Mouse (Mus musculus) E14TG2a.4 (cell line): ENCODE measurements around the gene Spryd3.
"Not testable (repeated sequence)": the region's sequence is repeated elsewhere in the genome, so short reads cannot be mapped to it uniquely, and the experiment has no call there.

Source experiments
- H3K27me3 ChIP-seq: 2 replicates; pipeline ENCODE4 v1.6.1; 2014; ENCODE audit warnings: low read length, control low read depth; ENCODE audit not compliant: insufficient read depth
- H3K36me3 ChIP-seq: 2 replicates; pipeline ENCODE4 v1.6.1; 2014; ENCODE audit warnings: low read length, control low read depth; ENCODE audit not compliant: insufficient read depth
- H3K4me1 ChIP-seq: replicated peaks from 2 replicates; pipeline ENCODE4 v1.6.1; 2014; ENCODE audit warnings: low read depth, low read length, control low read depth
- H3K4me3 ChIP-seq: replicated peaks from 2 replicates; pipeline ENCODE4 v1.5.1; 2014; ENCODE audit warnings: mild to moderate bottlenecking, low read length
- H3K9me3 ChIP-seq: 2 replicates; pipeline ENCODE4 v1.6.1; 2014; ENCODE audit warnings: low read length, control low read depth
- CTCF ChIP-seq: conservative IDR thresholded peaks from 2 replicates; pipeline ENCODE4 v1.5.1; 2014; ENCODE audit warnings: low read length
- NANOG ChIP-seq: IDR thresholded peaks from 2 replicates; pipeline ENCODE4 v1.6.1; 2014; ENCODE audit warnings: borderline replicate concordance, low read length, mixed read lengths
- POU5F1 ChIP-seq: IDR thresholded peaks from 2 replicates; pipeline ENCODE4 v1.6.1; 2014; ENCODE audit warnings: low read length, borderline replicate concordance

Spryd3 gene

GRCm38 (mm10) chr15:102091688-102092087 lies 44.3 kb downstream of the Spryd3 start:
- no peaks in the 10 kb centered on the region for H3K9me3 ChIP-seq
- H3K4me3 ChIP-seq = no peak overlapping the region
- H3K27me3 ChIP-seq = no peaks in the 10 kb centered on the region
- peaks cover 87% of the 10 kb centered on the region for H3K4me1 ChIP-seq
- H3K36me3 ChIP-seq = peaks cover 100% of the 10 kb centered on the region
- no peak for TF ChIP-seq NANOG
- TF ChIP-seq CTCF = no peak
- no peak for TF ChIP-seq POU5F1

DNA sequence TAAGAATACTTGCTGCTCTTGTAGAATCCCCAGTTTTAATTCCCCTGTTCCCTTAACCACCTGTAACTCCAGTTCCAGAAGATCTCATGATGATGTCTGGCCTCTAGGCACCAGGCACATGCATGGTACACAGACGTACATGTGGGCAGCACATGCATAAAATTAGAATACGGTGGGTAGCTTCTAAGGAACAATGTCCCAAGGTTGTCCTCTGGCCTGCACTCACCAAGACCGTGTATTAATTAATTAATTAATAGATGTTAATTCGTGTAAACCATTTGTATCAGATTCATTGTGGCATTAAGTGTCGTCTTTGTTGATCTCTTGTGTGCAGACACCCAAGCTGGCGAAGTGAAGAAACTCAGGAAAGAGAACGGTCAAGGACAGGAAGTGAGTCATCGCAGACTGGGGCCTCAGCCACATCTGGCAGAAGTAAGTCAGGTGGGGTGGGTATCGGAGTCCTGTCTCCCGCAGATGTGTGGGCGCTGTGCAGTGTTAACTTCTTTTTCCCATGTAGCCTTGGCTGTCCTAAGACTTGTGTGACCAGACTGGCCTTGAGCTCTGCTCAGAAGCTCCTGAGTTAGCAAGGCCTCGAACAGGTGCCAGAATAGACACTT lies 44.9 kb downstream of the Spryd3 start:
- H3K4me1 ChIP-seq = peaks cover 87% of the 10 kb centered on the region
- H3K27me3 ChIP-seq = no peaks in the 10 kb centered on the region
- no peak overlapping the region for H3K4me3 ChIP-seq
- no peaks in the 10 kb centered on the region for H3K9me3 ChIP-seq
- TF ChIP-seq NANOG = no peak
- TF ChIP-seq POU5F1 = no peak
- TF ChIP-seq CTCF = no peak
- H3K36me3 ChIP-seq = peaks cover 100% of the 10 kb centered on the region

- TF ChIP-seq POU5F1 (no peak), NANOG (no peak), CTCF (no peak)
- Histone ChIP-seq H3K27me3 (no peaks in the 10 kb centered on the region), H3K4me1 (peaks cover 84% of the 10 kb centered on the region), H3K4me3 (no peak overlapping the region), H3K36me3 (peaks cover 100% of the 10 kb centered on the region), H3K9me3 (no peaks in the 10 kb centered on the region)
Measured at GRCm38 (mm10) chr15:102089914-102090585, 46.0 kb downstream of the Spryd3 start.

GRCm38 (mm10) chr15:102083028-102083427 lies 53.0 kb downstream of the Spryd3 start:
- TF ChIP-seq CTCF (no peak), POU5F1 (no peak), NANOG (no peak)
- peaks cover 99% of the 10 kb centered on the region for H3K36me3 ChIP-seq
- no peaks in the 10 kb centered on the region for H3K27me3 ChIP-seq

GRCm38 (mm10) chr15:102082148-102082547 lies 53.9 kb downstream of the Spryd3 start:
- Histone ChIP-seq H3K27me3 (no peaks in the 10 kb centered on the region), H3K4me3 (no peak overlapping the region), H3K4me1 (peaks cover 89% of the 10 kb centered on the region), H3K36me3 (peaks cover 99% of the 10 kb centered on the region), H3K9me3 (no peaks in the 10 kb centered on the region)
- TF ChIP-seq POU5F1 (no peak), CTCF (no peak), NANOG (no peak)

More at GRCm38 (mm10) chr15:102083028-102083427, 53.0 kb downstream of the Spryd3 start:
- peaks cover 89% of the 10 kb centered on the region for H3K4me1 ChIP-seq
- H3K4me3 ChIP-seq = no peak overlapping the region
- H3K9me3 ChIP-seq = no peaks in the 10 kb centered on the region

GRCm38 (mm10) chr15:102080429-102080828 lies 55.6 kb downstream of the Spryd3 start:
- H3K4me1 ChIP-seq = peaks cover 96% of the 10 kb centered on the region
- no peaks in the 10 kb centered on the region for H3K9me3 ChIP-seq
- H3K36me3 ChIP-seq = peaks cover 93% of the 10 kb centered on the region
- peak overlapping the region; percentile 35 for H3K4me3 ChIP-seq
- H3K27me3 ChIP-seq = no peaks in the 10 kb centered on the region
- TF ChIP-seq POU5F1 (no peak), CTCF (no peak; the same call in none of the 2 replicates), NANOG (no peak)

- not testable (repeated sequence) for H3K9me3 ChIP-seq, H3K27me3 ChIP-seq
- Histone ChIP-seq H3K4me1 (peaks cover 96% of the 10 kb centered on the region), H3K4me3 (peak overlapping the region; percentile 35), H3K36me3 (peaks cover 93% of the 10 kb centered on the region)
- TF ChIP-seq CTCF = 0 out of 2 replicates have a peak, but pooled peaks have one; percentile 3
Measured at GRCm38 (mm10) chr15:102079924-102080323, 56.1 kb downstream of the Spryd3 start.

- TF ChIP-seq POU5F1 (no peak), NANOG (no peak), CTCF (no peak)
- no peaks in the 10 kb centered on the region for H3K9me3 ChIP-seq
- peak overlapping the region; percentile 35 for H3K4me3 ChIP-seq
- no peaks in the 10 kb centered on the region for H3K27me3 ChIP-seq
- H3K36me3 ChIP-seq = peaks cover 90% of the 10 kb centered on the region
- peaks cover 89% of the 10 kb centered on the region for H3K4me1 ChIP-seq
Measured at GRCm38 (mm10) chr15:102079221-102079620, 56.8 kb downstream of the Spryd3 start.

DNA sequence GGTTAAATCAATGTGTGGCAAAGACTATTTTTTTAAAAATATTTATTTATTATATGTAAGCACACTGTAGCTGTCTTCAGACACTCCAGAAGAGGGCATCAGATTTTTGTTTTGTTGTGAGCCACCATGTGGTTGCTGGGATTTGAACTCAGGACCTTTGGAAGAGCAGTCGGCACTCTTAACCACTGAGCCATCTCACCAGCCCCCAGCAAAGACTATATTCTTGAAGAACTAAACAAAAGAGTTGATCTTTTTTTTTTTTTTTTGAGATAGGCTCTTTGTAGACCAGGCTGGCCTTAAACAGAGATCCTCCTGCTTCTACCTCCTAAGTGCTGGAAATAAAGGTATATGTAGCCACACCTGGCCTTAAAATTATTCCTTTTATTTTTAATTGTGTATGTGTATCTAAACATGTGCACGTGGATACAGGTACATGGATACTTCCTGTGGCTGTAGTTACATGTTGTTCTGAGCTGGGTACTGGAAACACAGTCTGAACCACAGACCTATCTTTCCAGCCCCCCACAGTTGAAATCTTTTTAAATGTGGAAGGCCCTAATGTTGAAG lies 58.8 kb downstream of the Spryd3 start:
- peaks cover 69% of the 10 kb centered on the region for H3K36me3 ChIP-seq
- H3K9me3 ChIP-seq = no peaks in the 10 kb centered on the region
- TF ChIP-seq NANOG (no peak), CTCF (no peak), POU5F1 (no peak)

More for the DNA sequence above, 58.8 kb downstream of the Spryd3 start:
- Histone ChIP-seq H3K27me3 (no peaks in the 10 kb centered on the region), H3K4me1 (peaks cover 74% of the 10 kb centered on the region), H3K4me3 (peak overlapping the region; percentile 99)
